Comparison of ENCODE assay signal across 8 mouse cellular contexts in the genomic region with DNA sequence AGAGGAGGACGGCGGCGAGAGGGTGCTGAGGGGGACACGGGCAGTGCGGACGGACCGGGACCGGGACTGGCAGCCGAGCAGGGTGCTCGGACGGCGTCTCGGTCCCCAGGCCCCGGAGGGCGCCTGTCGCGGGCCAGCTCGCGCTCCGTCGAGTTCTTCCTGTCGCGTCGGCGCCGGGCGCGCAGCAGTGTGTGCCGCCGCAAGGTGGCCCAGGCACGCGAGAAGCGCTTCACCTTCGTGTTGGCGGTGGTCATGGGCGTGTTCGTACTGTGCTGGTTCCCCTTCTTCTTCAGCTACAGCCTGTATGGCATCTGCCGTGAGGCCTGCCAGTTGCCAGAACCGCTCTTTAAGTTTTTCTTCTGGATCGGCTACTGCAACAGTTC. TPM values are rescaled to one million over a fixed set of nuclear protein-coding genes. Genes with fewer than 3 reads are reported as not detected.
A peak's percentile ranks its signal among the peaks of the same experiment; 100 is the strongest.
DNase-seq lines count a peak whose midpoint lies in the region; ATAC-seq and TF ChIP-seq lines count a peak whose summit lies in the region.
"Had no signal": no experiment of that assay in that cellular context is flagged by ENCODE, and none has a peak within 500 bp of the region (broad histone marks: within the 10 kb centered on the region; RNA-seq: fewer than 3 reads in every experiment).

No protein-coding gene starts in this region.

- H3K9me3 ChIP-seq in liver, embryonic 12.5 days (replicated peaks), result no peaks in the 10 kb centered on the region
- no peaks in the 10 kb centered on the region for H3K9me3 ChIP-seq in liver, postnatal 0 days (ENCODE audit: low read length)
- H3K9me3 ChIP-seq in embryonic facial prominence, embryonic 12.5 days, result no peaks in the 10 kb centered on the region
- no peaks in the 10 kb centered on the region for H3K9me3 ChIP-seq in hindbrain, embryonic 13.5 days

- no peak for TF ChIP-seq CTCF in liver, postnatal 0 days (IDR thresholded peaks at IDR 0.05; ENCODE audit: low read depth)

- no peak overlapping the region for H3K9ac ChIP-seq in liver, embryonic 12.5 days
- no peak overlapping the region for H3K9ac ChIP-seq in liver, postnatal 0 days (replicated peaks)
- no peak overlapping the region for H3K9ac ChIP-seq in embryonic facial prominence, embryonic 12.5 days
- H3K9ac ChIP-seq in hindbrain, embryonic 13.5 days, result no peak overlapping the region

- WGBS in liver, embryonic 12.5 days (ENCODE audit: insufficient replicate concordance), result 8% methylated on average over 40 of the region's 40 CpGs
- WGBS in liver, postnatal 0 days (ENCODE audit: insufficient replicate concordance), result 4% methylated on average over 34 of the region's 40 CpGs
- whole genome bisulfite sequencing in embryonic facial prominence, embryonic 12.5 days, result 6% methylated on average over 34 of the region's 40 CpGs
- 6% methylated on average over 40 of the region's 40 CpGs for WGBS in hindbrain, embryonic 13.5 days

- no peak overlapping the region for H3K4me3 ChIP-seq in liver, embryonic 12.5 days
- H3K4me3 ChIP-seq in liver, postnatal 0 days (ENCODE audit: low read depth, low read length), result no peak overlapping the region
- H3K4me3 ChIP-seq in embryonic facial prominence, embryonic 12.5 days, result peak overlapping the region; percentile 50
- peak overlapping the region; percentile 56 for H3K4me3 ChIP-seq in hindbrain, embryonic 13.5 days

- no peaks in the 10 kb centered on the region for H3K36me3 ChIP-seq in liver, embryonic 12.5 days
- no peaks in the 10 kb centered on the region for H3K36me3 ChIP-seq in liver, postnatal 0 days (replicated peaks; ENCODE audit: insufficient read depth, low read length)
- H3K36me3 ChIP-seq in embryonic facial prominence, embryonic 12.5 days, result no peaks in the 10 kb centered on the region
- H3K36me3 ChIP-seq in hindbrain, embryonic 13.5 days, result no peaks in the 10 kb centered on the region

- peaks cover 89% of the 10 kb centered on the region for H3K27me3 ChIP-seq in liver, embryonic 12.5 days (replicated peaks)
- peaks cover 61% of the 10 kb centered on the region for H3K27me3 ChIP-seq in liver, postnatal 0 days (ENCODE audit: insufficient read depth, low read length)
- peaks cover 86% of the 10 kb centered on the region for H3K27me3 ChIP-seq in embryonic facial prominence, embryonic 12.5 days
- peaks cover 94% of the 10 kb centered on the region for H3K27me3 ChIP-seq in hindbrain, embryonic 13.5 days

- TF ChIP-seq EP300 in liver, postnatal 0 days (IDR thresholded peaks at IDR 0.05; ENCODE audit: low read depth), result no peak

- DNase-seq in liver, postnatal 0 days, result no peak
- DNase-seq in neural tube, embryonic 10.5 days (ENCODE audit: extremely low spot score, low spot score), result peak; percentile 27
- no peak for DNase-seq in layer of hippocampus, adult 9-11 months
- no peak for DNase-seq in layer of hippocampus, adult 18-20 months (ENCODE audit: low spot score in 2 of 2)
- DNase-seq: heart, postnatal 4 days had no signal

- H3K27ac ChIP-seq in liver, embryonic 12.5 days, result no peak overlapping the region
- no peak overlapping the region for H3K27ac ChIP-seq in liver, postnatal 0 days (ENCODE audit: low read depth)
- no peak overlapping the region for H3K27ac ChIP-seq in embryonic facial prominence, embryonic 12.5 days
- no peak overlapping the region for H3K27ac ChIP-seq in hindbrain, embryonic 13.5 days

- H3K4me1 ChIP-seq in liver, embryonic 12.5 days, result 0 out of 2 replicates have a peak, but pooled peaks cover 8% of the 10 kb centered on the region
- no peaks in the 10 kb centered on the region for H3K4me1 ChIP-seq in liver, postnatal 0 days (ENCODE audit: insufficient read depth)
- 0 out of 2 replicates have a peak, but pooled peaks cover 11% of the 10 kb centered on the region for H3K4me1 ChIP-seq in embryonic facial prominence, embryonic 12.5 days
- H3K4me1 ChIP-seq in hindbrain, embryonic 13.5 days (replicated peaks), result peaks cover 36% of the 10 kb centered on the region

- peak overlapping the region; percentile 13 for H3K4me2 ChIP-seq in liver, embryonic 12.5 days
- no peak overlapping the region for H3K4me2 ChIP-seq in liver, postnatal 0 days (ENCODE audit: low read depth, low read length)
- H3K4me2 ChIP-seq in embryonic facial prominence, embryonic 12.5 days (replicated peaks), result peak overlapping the region; percentile 96
- peak overlapping the region; percentile 86 for H3K4me2 ChIP-seq in hindbrain, embryonic 13.5 days

- ATAC-seq in liver, embryonic 12.5 days, result no peak
- no peak for ATAC-seq in liver, postnatal 0 days
- ATAC-seq in embryonic facial prominence, embryonic 12.5 days (ENCODE audit: insufficient number of reproducible peaks, insufficient read depth, low FRiP score, low TSS enrichment), result no peak
- ATAC-seq in hindbrain, embryonic 13.5 days (ENCODE audit: low FRiP score), result no peak

RNA-seq across cellular contexts. Expression of a gene that starts 2.7 kb away (rescaled TPM):
- polyA plus RNA-seq in liver, embryonic 12.5 days (2016; fragmentation: Nextera tagmentation; extraction: Ambion mirVana), result 0.06 TPM in 1 of 2 replicates, not detected in the other
- polyA plus RNA-seq in liver, postnatal 0 days (2015; fragmentation: Nextera tagmentation; extraction: Ambion mirVana), result not detected in 2 replicates
- 0.24 and 0.33 TPM in 2 replicates for polyA plus RNA-seq in embryonic facial prominence, embryonic 12.5 days (2016; fragmentation: Nextera tagmentation; extraction: Ambion mirVana)
- polyA plus RNA-seq in hindbrain, embryonic 13.5 days (2015; fragmentation: Nextera tagmentation; extraction: Ambion mirVana), result 0.21 and 0.36 TPM in 2 replicates
- total RNA-seq in layer of hippocampus, adult 18-20 months (2021), result 10 to 100 TPM; 26.9 to 32.3 TPM

Comparison
In these comparisons a context has a peak if more than half of its experiments do, and no peak if none do; other contexts are left out.
1. H3K4me3 ChIP-seq: peak in embryonic facial prominence, embryonic 12.5 days (single experiment) and hindbrain, embryonic 13.5 days (single experiment); none in liver, embryonic 12.5 days (single experiment) and liver, postnatal 0 days (single experiment).